Mouse (Mus musculus) cerebellum, adult 2 months (tissue): ENCODE results near the gene Fancf. TPM values are rescaled to one million over a fixed set of nuclear protein-coding genes. Genes with fewer than 3 reads are reported as not detected.

Experiments used
- DNase-seq, 2 experiments: peaks; one replicate each; pipeline ENCODE4 v3.0.0; 2021
- H3K27ac ChIP-seq: fragments of 200-500 bp; 2 replicates; pipeline ENCODE4 v1.5.1; 2012; ENCODE audit warnings: low read length, control low read depth, inconsistent platforms; ENCODE audit not compliant: insufficient read depth
- H3K27me3 ChIP-seq: fragments of 200-500 bp; 2 replicates; pipeline ENCODE4 v1.6.1; 2012; ENCODE audit warnings: inconsistent platforms, mild to moderate bottlenecking, low read length, moderate library complexity; ENCODE audit not compliant: control insufficient read depth, insufficient read depth
- H3K4me1 ChIP-seq: fragments of 200-500 bp; 2 replicates; pipeline ENCODE4 v1.6.1; 2011; ENCODE audit warnings: low read length; ENCODE audit not compliant: control insufficient read depth, insufficient read depth
- H3K4me3 ChIP-seq: fragments of 200-500 bp; replicated peaks from 2 replicates; pipeline ENCODE3; 2011; ENCODE audit warnings: mild to moderate bottlenecking, low read depth, low read length, control low read depth; ENCODE audit not compliant: insufficient read depth
- CTCF ChIP-seq: fragments of 200-500 bp; IDR thresholded peaks from 2 replicates; pipeline ENCODE4 v1.5.1; 2011; ENCODE audit warnings: low read depth, mild to moderate bottlenecking, control low read depth, low read length, moderate library complexity, borderline replicate concordance; ENCODE audit not compliant: insufficient read depth
- POLR2A ChIP-seq: fragments of 200-500 bp; IDR thresholded peaks from 2 replicates; pipeline ENCODE4 v1.6.1; 2011; ENCODE audit warnings: low read length, control low read depth, borderline replicate concordance; ENCODE audit not compliant: insufficient read depth
- WGBS: fragments of 180-500 bp; shearing (Covaris S2); methylation state at CpG from one replicate; pipeline ENCODE4 v1.1.7; 2018; 5-methylcytosine and 5-hydroxymethylcytosine counted together
- polyA plus RNA-seq: library from polyadenylated mRNA; depleted of rRNA; stranded (reverse); fragments of >200 nt; gene quantifications from 2 replicates; pipeline ENCODE4 v1.2.3, GENCODE M21; 2012

Gene Fancf
- polyA plus RNA-seq, 1 experiment: 6.9 TPM

DNA sequence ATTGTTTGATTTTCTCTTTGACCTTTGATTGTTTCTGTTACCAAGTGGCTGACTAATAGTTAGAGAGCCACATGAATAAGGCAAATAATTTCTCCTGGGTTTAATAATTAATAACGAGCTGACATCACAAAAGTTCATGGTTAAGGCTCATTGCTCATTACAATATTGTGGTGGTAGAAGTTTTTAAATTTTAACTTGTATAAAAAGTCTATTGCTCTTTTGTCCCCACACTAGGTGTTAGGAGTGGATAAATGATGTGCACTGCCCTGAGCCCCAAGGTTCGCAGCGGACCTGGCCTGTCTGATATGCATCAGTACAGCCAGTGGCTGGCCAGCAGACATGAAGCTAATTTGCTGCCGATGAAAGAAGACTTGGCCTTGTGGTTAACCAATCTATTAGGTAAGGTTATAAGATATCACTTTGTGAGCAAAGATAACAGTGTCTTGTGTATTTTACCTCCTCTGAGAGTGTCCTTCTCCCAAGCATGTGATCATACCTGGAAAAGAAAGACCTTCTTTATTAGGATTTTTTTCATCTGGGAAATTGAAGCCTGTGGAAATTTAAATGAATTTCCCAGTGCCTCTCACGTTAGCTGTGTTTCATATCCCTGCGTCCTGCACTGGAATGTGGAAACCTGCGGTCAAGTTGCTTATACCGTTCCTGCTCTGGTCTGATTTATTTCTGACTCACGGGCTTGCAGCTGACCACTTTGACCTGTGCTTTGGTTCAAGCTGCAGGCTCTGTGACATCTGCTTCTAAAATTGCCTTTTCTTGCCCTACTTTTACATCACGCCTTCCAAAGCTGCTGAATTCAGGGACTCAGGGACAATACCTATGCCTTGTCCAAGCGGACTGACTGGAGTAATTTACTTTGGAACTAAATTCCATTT, 25.9 kb upstream of the Fancf start:
- no peaks in the 10 kb centered on the region for H3K27me3 ChIP-seq
- 93% methylated on average over 11 of the region's 11 CpGs for WGBS
- H3K4me1 ChIP-seq: no peaks in the 10 kb centered on the region

DNA sequence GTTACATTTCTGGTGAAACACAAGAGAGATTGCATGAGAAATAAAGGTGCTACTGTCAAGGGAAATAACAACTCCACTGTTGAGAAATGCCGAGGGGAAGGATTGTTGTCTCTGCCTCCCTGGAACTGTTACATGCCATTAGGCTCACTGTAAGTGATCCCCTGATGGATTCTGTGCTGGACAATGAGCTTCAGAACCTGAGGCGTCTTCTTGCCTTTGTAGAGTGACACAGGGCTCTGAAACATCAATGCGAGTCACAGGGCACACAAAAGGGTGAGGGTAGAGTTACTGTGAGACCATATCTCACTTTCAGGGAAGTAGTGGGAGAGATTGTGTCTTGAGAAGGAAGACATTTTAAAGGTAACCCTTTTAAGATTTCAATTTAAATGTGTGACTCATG, 23.3 kb upstream of the Fancf start:
- TF ChIP-seq POLR2A: no peak
- H3K4me1 ChIP-seq: no peaks in the 10 kb centered on the region
- no peak overlapping the region for H3K27ac ChIP-seq
- H3K27me3 ChIP-seq: no peaks in the 10 kb centered on the region; the same call in 1 of the 2 replicates
- 72% methylated on average over 3 of the region's 3 CpGs for WGBS
- DNase-seq: no peak
- no peak overlapping the region for H3K4me3 ChIP-seq

More for the DNA sequence above, 25.9 kb upstream of the Fancf start:
- TF ChIP-seq CTCF (no peak), POLR2A (no peak)
- Histone ChIP-seq H3K27ac (no peak overlapping the region), H3K4me3 (no peak overlapping the region)
- DNase-seq: peak in 1 of 2 experiments; percentile 10

- Histone ChIP-seq H3K27me3 (no peaks in the 10 kb centered on the region; the same call in 1 of the 2 replicates), H3K4me3 (no peak overlapping the region), H3K27ac (no peak overlapping the region), H3K4me1 (no peaks in the 10 kb centered on the region)
- TF ChIP-seq CTCF (no peak), POLR2A (no peak)
- no peak for DNase-seq
- WGBS: 82% methylated on average over 4 of the region's 4 CpGs
Measured at GRCm38 (mm10) chr7:51880121-51880520, 18.1 kb upstream of the Fancf start.

- Histone ChIP-seq H3K27ac (no peak overlapping the region), H3K4me1 (no peaks in the 10 kb centered on the region), H3K4me3 (peak overlapping the region; percentile 43), H3K27me3 (no peaks in the 10 kb centered on the region; the same call in 1 of the 2 replicates)
- 3% methylated on average over 17 of the region's 17 CpGs for WGBS
- TF ChIP-seq POLR2A (no peak), CTCF (no peak)
- DNase-seq: peak; percentile 21 to 33
Measured at GRCm38 (mm10) chr7:51879136-51879723, 17.2 kb upstream of the Fancf start.

DNA sequence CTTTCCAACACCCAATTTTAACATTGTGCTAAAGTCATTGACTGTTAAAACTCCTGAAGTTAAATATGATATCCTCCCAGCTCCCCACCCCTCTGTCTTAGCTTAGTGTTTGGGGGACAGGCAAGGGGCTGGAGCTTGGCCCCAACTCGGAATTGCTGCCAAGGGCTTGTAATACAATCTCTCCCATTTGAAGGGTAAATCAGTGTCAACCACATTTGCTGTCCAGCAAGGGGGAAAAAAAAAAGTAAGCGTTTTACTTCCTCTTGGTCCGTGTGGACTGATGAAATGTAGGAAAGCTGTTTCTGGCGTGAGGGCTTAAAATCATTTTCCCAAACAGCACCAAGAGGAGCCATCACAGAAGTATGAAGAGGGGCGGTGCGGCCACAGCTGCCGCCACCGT, 16.7 kb upstream of the Fancf start:
- Histone ChIP-seq H3K4me1 (no peaks in the 10 kb centered on the region), H3K4me3 (peak overlapping the region; percentile 43), H3K27ac (no peak overlapping the region), H3K27me3 (no peaks in the 10 kb centered on the region; the same call in 1 of the 2 replicates)
- TF ChIP-seq POLR2A (no peak), CTCF (no peak)
- WGBS: 10% methylated on average over 8 of the region's 8 CpGs
- no peak for DNase-seq

- Histone ChIP-seq H3K27me3 (no peaks in the 10 kb centered on the region; the same call in 1 of the 2 replicates), H3K27ac (no peak overlapping the region), H3K4me3 (no peak overlapping the region), H3K4me1 (no peaks in the 10 kb centered on the region)
- TF ChIP-seq CTCF (no peak), POLR2A (no peak)
- no peak for DNase-seq
Measured at GRCm38 (mm10) chr7:51876316-51876715, 14.2 kb upstream of the Fancf start.

GRCm38 (mm10) chr7:51872597-51872996, 10.5 kb upstream of the Fancf start:
- Histone ChIP-seq H3K4me1 (no peaks in the 10 kb centered on the region), H3K27ac (no peak overlapping the region), H3K27me3 (no peaks in the 10 kb centered on the region), H3K4me3 (no peak overlapping the region)
- TF ChIP-seq POLR2A (no peak), CTCF (no peak)
- DNase-seq: no peak

- no peaks in the 10 kb centered on the region for H3K4me1 ChIP-seq
- WGBS: 92% methylated on average over 1 of the region's 1 CpGs
Measured at GRCm38 (mm10) chr7:51872041-51872440, 10.0 kb upstream of the Fancf start.

More at GRCm38 (mm10) chr7:51872041-51872440, 10.0 kb upstream of the Fancf start:
- no peaks in the 10 kb centered on the region for H3K27me3 ChIP-seq
- no peak overlapping the region for H3K4me3 ChIP-seq
- H3K27ac ChIP-seq: no peak overlapping the region
- TF ChIP-seq POLR2A: no peak
- no peak for TF ChIP-seq CTCF
- no peak for DNase-seq
